Mouse (Mus musculus): ENCODE data around the gene Tcp11. TPM values are rescaled to one million over a fixed set of nuclear protein-coding genes. Genes with fewer than 3 reads are reported as not detected.
A peak's percentile ranks its signal among the peaks of the same experiment; 100 is the strongest.

Gene Tcp11
- total RNA-seq, 4 experiments from 2014 or later: 0.97 to 2.2 (median 0.99) TPM

DNA sequence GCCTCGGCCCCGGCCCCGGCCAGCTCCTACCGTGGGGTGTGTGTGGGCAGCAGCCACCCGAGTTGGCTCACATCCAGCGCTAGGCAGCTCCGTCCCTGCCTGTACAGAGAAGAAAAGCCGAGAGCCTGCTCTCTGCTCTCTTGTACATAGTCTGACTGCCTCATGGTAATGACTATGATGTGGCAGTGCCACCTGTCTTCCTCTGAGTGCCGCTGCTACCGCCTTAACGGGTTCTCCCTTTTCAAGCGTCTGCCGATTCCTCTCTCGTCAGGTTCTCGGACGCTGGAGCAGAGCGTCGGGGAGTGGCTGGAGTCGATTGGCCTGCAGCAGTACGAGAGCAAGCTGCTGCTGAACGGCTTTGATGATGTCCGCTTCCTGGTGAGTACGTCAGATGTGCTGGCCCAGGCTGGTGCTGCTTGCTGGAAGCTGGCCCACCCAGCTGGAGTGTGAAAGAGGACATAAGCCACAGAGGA is 38.1 kb downstream of the Tcp11 start:
- DNase-seq (ENCODE audit: low spot score in 2 of 2): peak; percentile 57 to 64

DNA sequence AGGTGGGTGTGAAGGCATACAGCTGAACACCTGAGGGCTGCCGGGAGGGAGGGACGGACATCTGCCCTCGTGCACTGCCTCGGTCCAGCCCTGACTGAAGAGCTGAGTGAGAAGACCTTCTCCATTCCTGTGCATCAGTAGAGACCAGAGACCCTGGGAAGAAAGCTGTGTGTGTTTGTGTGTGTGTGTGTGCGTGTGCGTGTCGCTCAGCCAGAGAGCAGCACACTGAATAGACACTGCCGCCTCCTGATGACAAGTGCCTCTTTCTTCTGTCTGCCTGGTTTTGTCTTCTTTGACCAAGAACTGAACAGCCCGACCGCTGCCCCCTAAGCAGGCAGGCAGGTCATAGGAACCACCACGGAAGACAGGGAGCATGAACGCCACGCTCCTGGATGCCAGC is 39.1 kb downstream of the Tcp11 start:
- no peak for DNase-seq (ENCODE audit: low spot score in 2 of 2)

GRCm38 (mm10) chr17:28040620-28041019 is 39.8 kb downstream of the Tcp11 start:
- peak in 1 of 2 experiments; percentile 35 for DNase-seq (ENCODE audit: low spot score in 2 of 2)

DNA sequence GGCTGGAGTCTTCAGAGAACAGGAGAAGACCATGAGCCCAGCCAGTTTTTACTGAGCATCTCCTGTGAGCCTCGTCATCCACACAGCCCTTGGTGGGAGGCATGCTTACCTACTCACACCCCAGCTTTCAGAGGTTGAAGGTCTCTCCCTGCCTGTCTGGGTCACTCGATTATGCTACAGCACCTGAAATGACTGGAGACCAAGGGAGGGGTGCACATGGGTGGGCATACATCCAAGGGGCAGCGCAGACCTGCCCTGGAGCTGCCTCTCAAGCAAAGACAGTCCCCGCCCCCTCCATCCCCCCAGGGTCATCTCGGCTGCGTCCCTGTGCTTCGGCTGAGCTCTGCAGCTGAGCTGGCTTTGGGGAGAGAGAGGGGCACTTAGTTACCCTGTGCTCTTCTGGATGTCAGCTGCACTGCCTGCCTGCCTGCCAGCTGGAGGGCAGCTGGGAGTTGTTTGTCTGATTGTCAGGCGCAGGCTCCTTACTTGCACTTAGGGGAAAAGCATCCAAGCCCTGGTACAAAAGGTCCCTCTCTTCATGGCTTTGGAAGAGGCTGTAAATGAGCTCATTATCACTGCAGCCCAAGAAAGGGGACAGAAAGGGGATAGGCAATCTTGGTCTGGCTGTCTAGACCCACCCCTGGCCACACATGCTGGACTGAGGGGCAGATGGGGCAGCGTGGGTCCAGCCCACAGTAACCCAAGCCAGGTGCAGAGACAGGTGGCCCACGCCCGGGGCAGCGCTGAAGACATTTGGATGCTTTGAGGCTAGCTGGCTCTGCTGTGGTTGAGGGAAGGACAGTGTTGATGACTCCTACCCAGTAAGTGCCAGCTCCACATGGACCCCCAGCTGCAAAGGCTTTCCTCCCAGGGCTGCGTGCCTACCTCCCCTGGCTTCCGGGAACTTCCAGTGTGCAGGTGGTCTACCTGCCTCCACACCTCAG is 43.4 kb downstream of the Tcp11 start:
- DNase-seq (ENCODE audit: low spot score in 2 of 2): peak; percentile 51 to 66

DNA sequence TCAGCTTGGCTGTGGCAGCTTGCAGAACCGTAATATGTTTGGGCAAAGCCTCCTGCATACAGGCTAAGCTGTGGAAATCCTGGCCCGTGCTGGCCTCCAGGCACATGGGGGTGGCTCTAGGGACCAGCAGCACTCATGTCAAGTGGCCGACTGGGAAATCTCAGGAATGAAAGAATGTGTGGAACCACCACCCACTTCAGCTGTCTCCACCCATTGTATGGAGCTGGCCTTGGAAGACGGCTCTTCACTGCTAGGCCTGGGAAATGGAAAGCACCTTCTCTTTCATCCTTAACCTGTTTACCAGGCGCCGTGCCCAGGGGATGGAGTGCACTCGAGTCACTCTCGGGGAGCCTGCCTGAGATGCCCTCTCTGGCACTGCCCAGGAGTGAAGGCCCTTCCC is 45.5 kb downstream of the Tcp11 start:
- DNase-seq (ENCODE audit: low spot score in 2 of 2): no peak

- DNase-seq (ENCODE audit: low spot score in 2 of 2): no peak
Measured at GRCm38 (mm10) chr17:28033046-28033580, 47.3 kb downstream of the Tcp11 start.

GRCm38 (mm10) chr17:28032219-28032618 is 48.2 kb downstream of the Tcp11 start:
- DNase-seq (ENCODE audit: low spot score in 2 of 2): no peak

DNA sequence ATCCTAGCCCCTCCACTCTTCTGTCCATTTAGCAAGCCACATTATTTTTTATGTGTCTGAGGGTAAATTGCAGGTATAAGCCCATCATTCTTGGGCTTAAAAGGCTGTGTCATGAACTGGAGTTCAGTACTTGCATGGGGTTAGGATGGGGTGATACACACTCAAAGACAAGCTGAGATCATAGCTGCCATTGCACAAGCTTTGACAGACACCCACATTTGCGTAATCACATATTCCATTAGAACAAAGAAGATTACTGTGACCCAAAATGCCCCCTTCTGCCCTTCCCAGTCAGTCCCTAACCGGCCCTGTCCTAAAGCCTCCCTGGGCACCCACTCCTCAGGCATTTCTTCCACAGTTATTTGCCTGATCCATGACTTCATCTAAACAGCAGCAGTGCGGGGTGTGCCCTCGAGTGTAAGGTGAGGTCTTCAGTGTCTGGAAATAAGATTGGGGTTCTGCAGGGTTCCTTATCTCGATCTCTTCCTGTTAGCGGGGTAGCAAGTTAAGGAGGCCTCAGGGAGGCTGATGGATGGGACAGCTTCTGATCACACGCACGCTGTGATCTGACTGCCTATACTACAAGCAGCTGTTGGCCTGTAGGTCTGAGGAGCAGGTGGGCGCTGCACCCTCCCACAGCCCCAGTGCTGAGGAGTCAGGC is 49.0 kb downstream of the Tcp11 start:
- DNase-seq (ENCODE audit: low spot score in 2 of 2): no peak

- DNase-seq (ENCODE audit: low spot score in 2 of 2): no peak
Measured at GRCm38 (mm10) chr17:28030446-28030845, 50.0 kb downstream of the Tcp11 start.

- no peak for DNase-seq (ENCODE audit: low spot score in 2 of 2)
Measured at GRCm38 (mm10) chr17:28029308-28029707, 51.1 kb downstream of the Tcp11 start.

- no peak for DNase-seq (ENCODE audit: low spot score in 2 of 2)
Measured at GRCm38 (mm10) chr17:28028236-28028635, 52.2 kb downstream of the Tcp11 start.

DNA sequence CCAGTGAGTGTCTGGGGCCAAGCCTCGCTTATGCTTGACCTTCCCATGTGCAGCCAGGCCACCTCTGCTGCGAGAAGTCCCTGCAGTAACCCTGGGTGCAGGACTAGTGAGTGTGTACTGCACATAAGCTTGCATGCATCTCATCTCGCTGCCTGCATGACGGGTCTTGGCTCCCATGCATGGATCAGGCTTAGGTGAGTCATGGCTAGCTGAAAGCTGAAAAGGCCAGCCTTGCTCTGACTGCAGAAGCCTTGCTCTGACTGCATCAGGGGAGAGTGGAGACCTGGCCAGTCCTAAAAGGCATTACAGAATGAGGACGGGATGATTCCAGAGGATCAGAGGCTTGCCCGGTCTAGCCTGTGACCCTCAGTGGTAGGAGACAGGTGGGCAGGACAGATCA is 53.2 kb downstream of the Tcp11 start:
- no peak for DNase-seq (ENCODE audit: low spot score in 2 of 2)

DNA sequence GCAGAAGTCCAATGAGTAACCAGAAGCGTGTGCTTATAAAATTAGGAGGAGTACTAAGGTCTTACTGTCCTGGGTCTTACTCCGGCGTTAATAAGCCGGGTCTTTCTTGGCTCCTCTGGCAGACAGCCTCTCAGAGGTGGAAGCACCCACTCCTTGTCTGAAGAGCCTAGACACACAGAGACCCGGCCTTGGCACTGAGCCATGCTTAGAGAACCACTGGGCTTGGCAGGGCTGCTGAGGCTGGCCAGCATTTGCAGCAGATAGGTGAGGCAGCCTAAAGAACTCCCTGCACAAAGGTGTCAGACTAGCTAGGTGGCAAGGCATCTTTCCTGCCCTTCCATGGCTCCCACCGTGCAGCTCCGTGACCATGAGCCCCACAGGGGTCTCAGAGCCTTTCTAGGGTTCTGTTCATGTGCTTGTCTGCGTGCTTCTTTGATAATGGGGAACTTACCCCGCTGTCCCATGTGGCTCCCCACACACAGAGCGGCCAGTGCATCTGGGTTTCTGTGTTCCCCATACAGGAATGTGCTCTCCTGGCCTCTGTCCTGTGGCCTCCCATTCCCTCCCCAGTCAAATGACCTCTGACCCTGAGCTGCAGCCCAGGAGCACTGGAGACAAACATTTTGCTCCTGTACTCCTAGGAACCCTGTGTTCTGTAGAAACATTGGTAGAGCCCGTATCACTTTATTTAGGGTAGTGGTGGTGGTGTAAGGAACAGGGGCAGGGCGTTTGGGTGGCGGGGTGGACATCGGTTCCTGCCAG is 54.1 kb downstream of the Tcp11 start:
- no peak for DNase-seq (ENCODE audit: low spot score in 2 of 2)

- DNase-seq (ENCODE audit: low spot score in 2 of 2): no peak
Measured at GRCm38 (mm10) chr17:28025541-28025961, 54.9 kb downstream of the Tcp11 start.

GRCm38 (mm10) chr17:28022854-28023655 is 57.4 kb downstream of the Tcp11 start:
- peak; percentile 78 to 81 for DNase-seq (ENCODE audit: low spot score in 2 of 2)

DNA sequence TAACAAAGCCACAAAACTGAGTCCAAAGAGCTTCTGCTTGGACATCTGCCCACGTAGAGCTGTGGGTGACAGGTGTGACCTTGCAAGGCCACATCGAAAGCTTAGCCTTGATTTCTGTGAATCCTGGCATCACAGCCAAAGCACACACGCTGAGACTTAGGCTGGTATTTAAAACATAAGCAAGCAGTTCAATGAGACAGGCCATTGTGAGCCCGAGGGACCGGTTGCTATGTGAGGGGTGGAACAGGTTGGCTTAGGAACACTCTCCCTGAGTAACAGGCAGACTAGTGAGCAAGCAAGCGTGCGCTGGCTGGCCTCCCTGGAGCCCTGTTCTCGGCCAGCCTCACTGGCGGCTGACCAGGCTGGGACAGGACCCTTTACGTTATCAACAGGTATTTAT is 58.5 kb downstream of the Tcp11 start:
- no peak for DNase-seq (ENCODE audit: low spot score in 2 of 2)

DNA sequence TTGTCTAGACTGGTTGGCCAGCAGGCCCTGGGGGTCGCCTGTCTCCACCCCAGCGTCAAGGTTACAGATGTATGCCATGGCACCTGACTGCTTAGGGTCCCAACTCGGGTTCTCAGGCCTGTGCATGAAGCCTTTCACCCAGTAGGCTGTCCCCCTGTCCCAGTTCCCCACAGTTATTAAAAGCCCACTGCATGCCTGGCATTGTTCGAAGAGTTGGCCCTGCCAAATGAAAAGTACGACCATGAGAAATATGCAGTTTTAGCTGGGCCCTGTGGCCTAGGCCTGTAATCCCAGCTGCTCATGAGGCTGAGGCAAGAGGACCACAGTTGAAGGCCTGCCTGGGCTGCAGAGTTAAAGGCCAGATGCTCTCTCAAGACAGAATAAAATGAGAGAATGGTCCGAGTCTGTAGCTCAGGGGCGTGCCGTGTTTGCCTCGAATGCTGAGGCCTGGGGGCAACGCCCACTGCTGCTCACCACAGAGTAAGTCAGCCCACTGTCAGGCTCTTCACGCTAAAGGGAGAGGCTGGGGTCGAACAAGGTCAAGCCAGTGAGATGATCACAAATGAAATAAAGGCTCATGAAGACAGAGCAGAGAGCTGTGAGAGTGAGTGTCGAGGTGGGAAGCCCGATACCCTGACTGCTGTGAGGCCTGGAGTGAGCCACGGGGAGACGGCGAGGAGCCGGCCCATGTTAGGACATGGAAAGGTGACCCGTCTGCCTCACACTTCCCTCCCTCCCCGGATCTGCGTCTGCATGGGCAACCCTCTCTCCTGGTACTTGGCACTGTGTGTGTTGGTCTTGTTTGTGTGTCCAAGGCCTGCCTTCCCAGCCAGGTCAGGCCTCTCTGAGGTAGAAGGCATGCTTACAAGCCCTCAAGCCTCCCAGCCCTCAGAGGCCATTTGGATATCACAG is 60.4 kb downstream of the Tcp11 start:
- no peak for DNase-seq (ENCODE audit: low spot score in 2 of 2)

DNA sequence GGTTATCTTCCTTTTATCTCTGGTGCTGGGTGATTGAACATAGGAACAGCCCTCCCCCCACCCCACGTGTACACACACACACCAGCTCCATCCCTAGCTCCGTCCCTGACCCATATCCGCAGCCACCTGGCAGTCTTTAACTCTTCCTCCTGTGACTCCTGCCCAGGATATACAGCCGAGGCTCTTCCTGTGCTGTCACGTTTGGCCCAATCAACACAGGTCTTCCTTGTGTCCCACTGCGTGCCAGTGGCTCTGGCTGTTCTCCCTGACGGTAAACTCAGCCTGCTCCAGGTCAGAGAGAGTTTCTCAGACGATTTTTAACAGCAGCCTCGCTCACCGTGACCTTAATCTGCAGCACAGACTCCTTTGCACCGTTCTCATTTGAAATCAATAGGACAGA is 61.7 kb downstream of the Tcp11 start:
- no peak for DNase-seq (ENCODE audit: low spot score in 2 of 2)

DNA sequence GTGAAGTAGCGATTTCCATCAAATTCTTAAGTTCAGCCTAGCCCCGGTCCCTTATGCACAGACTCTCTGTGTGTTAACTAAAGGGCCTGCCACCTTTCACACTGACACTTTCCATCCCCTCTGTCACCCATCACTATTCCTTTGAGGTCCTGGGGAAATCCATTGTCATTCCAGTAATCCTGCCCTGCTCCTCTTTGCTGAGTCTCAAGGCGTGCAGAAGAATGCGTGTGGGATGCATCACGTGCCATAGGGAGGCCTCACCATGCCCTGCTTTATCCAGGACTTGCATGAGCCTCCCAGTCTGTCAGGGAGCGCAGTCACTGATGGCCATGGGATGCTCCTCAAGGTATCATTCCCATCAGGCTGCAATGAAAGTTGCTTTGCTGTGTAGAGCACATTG is 62.1 kb downstream of the Tcp11 start:
- no peak for DNase-seq (ENCODE audit: low spot score in 2 of 2)

Data from layer of hippocampus, adult 8-10 months (tissue).